Mouse (Mus musculus): ENCODE data around the gene Camk1d. TPM values are rescaled to one million over a fixed set of nuclear protein-coding genes. Genes with fewer than 3 reads are reported as not detected.
A peak's percentile ranks its signal among the peaks of the same experiment; 100 is the strongest.

Gene Camk1d
- polyA plus RNA-seq, 1 experiment from 2014 or later = 6.7 TPM

DNA sequence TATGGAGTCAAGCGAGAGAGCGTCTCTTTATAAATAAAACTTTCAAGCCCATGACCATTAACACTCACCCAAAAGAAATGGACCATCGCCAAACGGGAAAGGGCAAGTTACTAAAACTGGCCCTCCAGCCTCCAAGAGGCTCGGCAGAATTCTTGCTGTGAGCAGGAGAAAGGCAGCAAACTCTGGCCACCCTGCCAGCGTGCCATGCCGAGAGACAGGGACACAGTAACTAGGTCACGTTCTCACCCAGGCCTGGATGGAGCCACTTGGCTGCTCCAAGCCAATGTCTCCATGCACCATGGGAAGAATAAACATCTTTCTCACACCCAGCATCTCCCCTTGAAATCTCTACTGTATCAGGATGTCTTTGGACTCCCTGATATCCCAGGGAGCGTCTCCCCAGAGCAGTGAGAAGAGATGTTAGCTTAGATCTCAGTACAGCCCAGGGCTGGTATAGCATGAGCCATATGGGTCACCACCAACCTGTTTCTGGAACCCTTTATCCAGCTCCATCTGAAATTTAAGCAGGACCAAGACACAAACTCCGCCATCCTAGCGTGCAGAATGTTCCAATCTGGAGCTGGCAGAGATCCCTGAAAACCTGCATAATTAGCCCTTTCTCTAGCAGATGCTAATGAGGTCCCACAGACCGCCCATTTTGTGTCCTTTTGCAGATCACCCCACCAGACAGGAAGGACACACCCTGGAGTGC lies 38.7 kb downstream of the Camk1d start:
- DNase-seq (ENCODE audit: low spot score) (no peak), ATAC-seq (ENCODE audit: low FRiP score) (peak; percentile 11; the same call in 1 of the 2 replicates)
- Histone ChIP-seq H3K9me3 (ENCODE audit: control insufficient read depth, low read length) (no peaks in the 10 kb centered on the region), H3K27me3 (ENCODE audit: control insufficient read depth, insufficient read depth, low read length) (no peaks in the 10 kb centered on the region), H3K27ac (0 out of 2 replicates have a peak overlapping the region, but pooled peaks have one; percentile 15), H3K4me2 (replicated peaks) (no peak overlapping the region), H3K9ac (no peak overlapping the region), H3K4me1 (replicated peaks; ENCODE audit: control insufficient read depth, insufficient read depth, low read length) (0 out of 2 replicates have a peak, but pooled peaks cover 7% of the 10 kb centered on the region), H3K4me3 (replicated peaks; ENCODE audit: low read length) (no peak overlapping the region), H3K36me3 (replicated peaks; ENCODE audit: control insufficient read depth, insufficient read depth) (no peaks in the 10 kb centered on the region)
- 77% methylated on average over 12 of the region's 12 CpGs for WGBS

- Histone ChIP-seq H3K36me3 (replicated peaks; ENCODE audit: control insufficient read depth, insufficient read depth) (no peaks in the 10 kb centered on the region), H3K27me3 (ENCODE audit: control insufficient read depth, insufficient read depth, low read length) (no peaks in the 10 kb centered on the region), H3K4me2 (replicated peaks) (no peak overlapping the region), H3K9me3 (ENCODE audit: control insufficient read depth, low read length) (no peaks in the 10 kb centered on the region), H3K4me1 (replicated peaks; ENCODE audit: control insufficient read depth, insufficient read depth, low read length) (0 out of 2 replicates have a peak, but pooled peaks cover 7% of the 10 kb centered on the region), H3K27ac (no peak overlapping the region), H3K9ac (no peak overlapping the region), H3K4me3 (replicated peaks; ENCODE audit: low read length) (no peak overlapping the region)
- no peak for DNase-seq (ENCODE audit: low spot score)
- no peak for ATAC-seq (ENCODE audit: low FRiP score)
- 94% methylated on average over 9 of the region's 9 CpGs for WGBS
These were observed 39.8 kb downstream of the Camk1d start for GRCm38 (mm10) chr2:5674512-5674911.

DNA sequence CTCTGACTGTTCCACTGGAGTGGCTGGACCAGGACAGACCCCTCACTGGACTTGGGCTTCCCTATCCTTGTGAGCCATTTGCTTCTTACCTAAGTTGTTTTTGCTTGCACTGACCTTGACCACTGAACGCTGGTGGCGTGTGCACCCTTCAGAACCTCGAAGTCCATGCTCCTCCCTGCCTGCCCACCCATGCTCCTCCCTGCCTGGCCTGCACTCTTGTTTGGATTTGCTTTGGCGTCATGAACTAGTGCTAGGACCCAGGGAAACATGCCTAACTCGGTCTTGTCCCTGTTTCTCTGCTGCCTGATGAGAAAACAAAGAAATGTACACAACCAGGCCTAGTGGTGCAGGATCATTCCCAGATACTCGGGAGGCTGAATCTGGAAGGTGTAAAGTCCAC lies 40.5 kb downstream of the Camk1d start:
- DNase-seq (ENCODE audit: low spot score) (no peak), ATAC-seq (ENCODE audit: low FRiP score) (no peak)
- Histone ChIP-seq H3K4me2 (replicated peaks) (no peak overlapping the region), H3K9ac (no peak overlapping the region), H3K36me3 (replicated peaks; ENCODE audit: control insufficient read depth, insufficient read depth) (no peaks in the 10 kb centered on the region), H3K9me3 (ENCODE audit: control insufficient read depth, low read length) (no peaks in the 10 kb centered on the region), H3K4me1 (replicated peaks; ENCODE audit: control insufficient read depth, insufficient read depth, low read length) (0 out of 2 replicates have a peak, but pooled peaks cover 7% of the 10 kb centered on the region), H3K27me3 (ENCODE audit: control insufficient read depth, insufficient read depth, low read length) (no peaks in the 10 kb centered on the region), H3K4me3 (replicated peaks; ENCODE audit: low read length) (no peak overlapping the region), H3K27ac (no peak overlapping the region)
- 93% methylated on average over 6 of the region's 6 CpGs for WGBS

DNA sequence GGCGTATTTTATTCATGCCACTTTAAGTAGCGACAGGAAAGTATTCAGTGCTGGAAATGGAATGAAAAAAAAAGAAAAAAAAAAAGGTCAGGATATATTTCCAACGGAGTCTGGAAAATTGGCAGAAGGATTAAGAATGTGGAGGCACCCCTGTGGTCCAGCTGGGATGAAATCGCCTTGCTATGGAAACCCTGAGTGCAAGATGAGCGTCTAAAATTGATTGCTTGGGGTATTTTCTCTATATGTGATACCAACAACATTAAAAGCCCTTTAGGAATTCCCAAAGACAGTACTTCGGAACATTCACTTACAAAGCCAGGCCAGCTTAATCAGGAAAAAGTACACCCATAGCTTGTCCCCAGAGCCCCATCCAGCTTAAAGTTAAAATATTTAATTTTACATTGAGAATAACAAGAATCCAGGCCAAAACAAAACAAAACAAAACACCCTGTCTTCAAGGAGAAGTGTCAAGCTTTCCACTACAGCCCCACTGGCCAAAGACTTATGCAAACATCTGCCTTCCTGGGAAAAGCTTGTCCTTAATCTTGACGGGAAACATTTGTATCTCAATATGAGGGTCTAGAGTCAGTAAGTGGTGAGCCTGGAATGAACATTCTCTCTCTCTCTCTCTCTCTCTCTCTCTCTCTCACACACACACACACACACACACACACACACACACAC lies 41.3 kb downstream of the Camk1d start:
- Histone ChIP-seq H3K9me3 (ENCODE audit: control insufficient read depth, low read length) (no peaks in the 10 kb centered on the region), H3K27me3 (ENCODE audit: control insufficient read depth, insufficient read depth, low read length) (no peaks in the 10 kb centered on the region), H3K27ac (no peak overlapping the region), H3K36me3 (replicated peaks; ENCODE audit: control insufficient read depth, insufficient read depth) (no peaks in the 10 kb centered on the region), H3K4me1 (replicated peaks; ENCODE audit: control insufficient read depth, insufficient read depth, low read length) (0 out of 2 replicates have a peak, but pooled peaks cover 7% of the 10 kb centered on the region), H3K9ac (no peak overlapping the region), H3K4me2 (replicated peaks) (no peak overlapping the region), H3K4me3 (replicated peaks; ENCODE audit: low read length) (no peak overlapping the region)
- 68% methylated on average over 7 of the region's 7 CpGs for WGBS
- ATAC-seq (ENCODE audit: low FRiP score) = no peak
- no peak for DNase-seq (ENCODE audit: low spot score)

DNA sequence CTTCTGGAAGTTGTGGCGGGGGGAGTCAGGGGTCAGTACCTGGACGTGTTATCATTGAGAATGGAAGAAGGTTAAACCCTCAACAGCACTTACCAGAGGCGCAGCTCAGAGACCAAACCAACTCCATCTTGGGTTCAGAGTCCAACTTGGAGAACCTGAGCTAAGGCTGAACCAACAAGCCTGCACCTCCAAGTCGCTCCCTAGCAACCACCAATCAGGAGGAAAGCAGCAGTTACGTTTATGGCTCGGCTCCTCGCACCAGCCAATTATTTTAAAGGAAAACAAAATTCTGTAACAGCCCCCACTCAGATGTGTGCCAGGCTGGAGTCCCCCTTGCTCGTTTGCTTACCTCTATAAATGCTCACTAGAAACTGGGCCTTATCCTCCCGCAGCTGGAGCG lies 44.2 kb downstream of the Camk1d start:
- no peak overlapping the region for H3K4me2 ChIP-seq (replicated peaks)
- 87% methylated on average over 10 of the region's 10 CpGs for WGBS
- H3K4me1 ChIP-seq (replicated peaks; ENCODE audit: control insufficient read depth, insufficient read depth, low read length) = no peaks in the 10 kb centered on the region
- no peak overlapping the region for H3K4me3 ChIP-seq (replicated peaks; ENCODE audit: low read length)
- no peaks in the 10 kb centered on the region for H3K27me3 ChIP-seq (ENCODE audit: control insufficient read depth, insufficient read depth, low read length)
- no peaks in the 10 kb centered on the region for H3K36me3 ChIP-seq (replicated peaks; ENCODE audit: control insufficient read depth, insufficient read depth)
- no peak overlapping the region for H3K9ac ChIP-seq
- no peak overlapping the region for H3K27ac ChIP-seq
- H3K9me3 ChIP-seq (ENCODE audit: control insufficient read depth, low read length) = no peaks in the 10 kb centered on the region
- ATAC-seq (ENCODE audit: low FRiP score) (no peak), DNase-seq (ENCODE audit: low spot score) (no peak)

DNA sequence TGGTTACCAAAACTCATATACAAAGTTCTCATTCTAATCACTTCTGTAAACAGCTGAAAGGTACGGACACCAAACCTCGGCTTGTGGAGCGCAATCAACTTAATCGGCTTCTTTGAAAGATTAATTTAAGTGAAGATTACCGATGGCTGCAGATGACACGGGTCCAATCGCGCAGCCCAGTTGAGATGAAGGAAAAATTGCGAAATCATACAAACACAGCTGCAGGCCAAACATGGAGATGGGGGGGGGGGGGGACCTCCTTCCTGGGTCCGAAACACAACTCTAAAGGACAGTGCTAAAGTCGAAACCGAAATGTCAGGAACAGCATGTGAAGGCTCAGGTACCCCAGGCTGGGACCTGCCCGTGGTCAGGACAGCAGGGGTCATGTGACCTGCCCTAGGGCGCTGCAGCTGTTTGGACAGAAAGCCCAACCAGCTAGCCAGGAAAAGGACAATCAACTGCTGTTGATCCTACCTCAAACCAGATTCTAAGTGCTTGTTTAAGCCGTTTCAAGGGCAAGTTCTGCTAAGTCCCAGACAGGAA lies 44.7 kb downstream of the Camk1d start:
- 92% methylated on average over 15 of the region's 15 CpGs for WGBS

GRCm38 (mm10) chr2:5668940-5669339 lies 45.4 kb downstream of the Camk1d start:
- 85% methylated on average over 4 of the region's 4 CpGs for WGBS

More for the DNA sequence above, 44.7 kb downstream of the Camk1d start:
- Histone ChIP-seq H3K27me3 (ENCODE audit: control insufficient read depth, insufficient read depth, low read length) (no peaks in the 10 kb centered on the region), H3K4me2 (replicated peaks) (no peak overlapping the region), H3K36me3 (replicated peaks; ENCODE audit: control insufficient read depth, insufficient read depth) (no peaks in the 10 kb centered on the region), H3K27ac (no peak overlapping the region), H3K9me3 (ENCODE audit: control insufficient read depth, low read length) (no peaks in the 10 kb centered on the region), H3K4me3 (replicated peaks; ENCODE audit: low read length) (no peak overlapping the region), H3K4me1 (replicated peaks; ENCODE audit: control insufficient read depth, insufficient read depth, low read length) (no peaks in the 10 kb centered on the region), H3K9ac (no peak overlapping the region)
- no peak for ATAC-seq (ENCODE audit: low FRiP score)
- DNase-seq (ENCODE audit: low spot score) = no peak

DNA sequence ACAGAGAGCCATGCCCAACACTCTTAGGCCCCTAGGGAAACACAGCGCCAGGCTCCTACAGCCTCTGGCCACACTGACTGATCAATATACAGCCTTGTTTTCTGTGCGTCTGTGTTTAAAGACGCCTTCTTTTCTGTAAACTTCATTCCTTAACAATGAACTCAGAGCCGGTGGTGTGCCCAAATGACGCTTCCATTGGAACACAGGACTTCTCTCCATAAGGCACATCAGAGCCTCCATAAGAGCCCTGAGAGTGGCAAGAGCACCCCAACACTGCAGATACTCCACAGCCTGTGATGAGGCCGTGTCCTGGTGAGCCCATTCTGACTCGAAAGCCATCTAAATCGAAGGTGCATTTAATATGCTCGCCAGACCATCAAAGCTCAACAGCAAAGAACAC lies 50.8 kb downstream of the Camk1d start:
- DNase-seq (ENCODE audit: low spot score) (no peak), ATAC-seq (ENCODE audit: low FRiP score) (no peak)
- H3K36me3 ChIP-seq (replicated peaks; ENCODE audit: control insufficient read depth, insufficient read depth) = no peaks in the 10 kb centered on the region
- H3K27ac ChIP-seq = no peak overlapping the region
- no peaks in the 10 kb centered on the region for H3K9me3 ChIP-seq (ENCODE audit: control insufficient read depth, low read length)
- H3K9ac ChIP-seq = no peak overlapping the region
- H3K27me3 ChIP-seq (ENCODE audit: control insufficient read depth, insufficient read depth, low read length) = no peaks in the 10 kb centered on the region
- H3K4me1 ChIP-seq (replicated peaks; ENCODE audit: control insufficient read depth, insufficient read depth, low read length) = no peaks in the 10 kb centered on the region
- no peak overlapping the region for H3K4me2 ChIP-seq (replicated peaks)
- H3K4me3 ChIP-seq (replicated peaks; ENCODE audit: low read length) = no peak overlapping the region
- 90% methylated on average over 9 of the region's 9 CpGs for WGBS

More at GRCm38 (mm10) chr2:5668940-5669339, 45.4 kb downstream of the Camk1d start:
- Histone ChIP-seq H3K4me1 (replicated peaks; ENCODE audit: control insufficient read depth, insufficient read depth, low read length) (no peaks in the 10 kb centered on the region), H3K4me2 (replicated peaks) (no peak overlapping the region), H3K9ac (no peak overlapping the region), H3K4me3 (replicated peaks; ENCODE audit: low read length) (no peak overlapping the region), H3K36me3 (replicated peaks; ENCODE audit: control insufficient read depth, insufficient read depth) (no peaks in the 10 kb centered on the region), H3K27ac (no peak overlapping the region), H3K27me3 (ENCODE audit: control insufficient read depth, insufficient read depth, low read length) (no peaks in the 10 kb centered on the region), H3K9me3 (ENCODE audit: control insufficient read depth, low read length) (no peaks in the 10 kb centered on the region)
- DNase-seq (ENCODE audit: low spot score) (no peak), ATAC-seq (ENCODE audit: low FRiP score) (no peak)

DNA sequence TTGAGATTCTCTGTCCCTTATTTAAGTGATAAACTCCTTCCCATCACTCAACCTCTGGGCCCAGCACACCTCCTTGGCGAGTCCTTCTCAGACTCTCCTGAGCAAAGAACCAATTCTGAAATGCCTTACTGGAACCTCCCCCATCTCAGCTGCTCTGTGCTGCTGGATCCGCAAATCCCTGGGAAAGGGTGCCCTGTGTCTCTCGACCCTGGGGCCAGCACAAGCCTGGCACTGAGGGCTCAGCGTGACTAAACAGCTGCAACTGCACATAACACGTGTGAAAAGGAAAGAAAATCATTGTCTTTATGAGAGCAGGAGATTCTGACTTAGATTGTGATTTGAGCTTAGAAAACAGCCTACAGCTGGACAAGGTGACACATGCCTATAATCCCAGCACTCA lies 52.4 kb downstream of the Camk1d start:
- no peak overlapping the region for H3K4me2 ChIP-seq (replicated peaks)
- no peak overlapping the region for H3K4me3 ChIP-seq (replicated peaks; ENCODE audit: low read length)
- DNase-seq (ENCODE audit: low spot score) = no peak
- no peak overlapping the region for H3K27ac ChIP-seq
- no peak overlapping the region for H3K9ac ChIP-seq
- H3K9me3 ChIP-seq (ENCODE audit: control insufficient read depth, low read length) = no peaks in the 10 kb centered on the region
- no peak for ATAC-seq (ENCODE audit: low FRiP score)
- no peaks in the 10 kb centered on the region for H3K4me1 ChIP-seq (replicated peaks; ENCODE audit: control insufficient read depth, insufficient read depth, low read length)
- no peaks in the 10 kb centered on the region for H3K27me3 ChIP-seq (ENCODE audit: control insufficient read depth, insufficient read depth, low read length)
- H3K36me3 ChIP-seq (replicated peaks; ENCODE audit: control insufficient read depth, insufficient read depth) = no peaks in the 10 kb centered on the region
- WGBS = 69% methylated on average over 5 of the region's 5 CpGs
